Mouse (Mus musculus) cerebellum, adult 11-12 months (tissue): ENCODE data around the gene Nlrp5.
"Not testable (repeated sequence)": the region's sequence is repeated elsewhere in the genome, so short reads cannot be mapped to it uniquely, and the experiment has no call there.

ENCODE experiments used
- DNase-seq: peaks from one replicate; pipeline ENCODE4 v3.0.0; 2022

The Nlrp5 gene

DNA sequence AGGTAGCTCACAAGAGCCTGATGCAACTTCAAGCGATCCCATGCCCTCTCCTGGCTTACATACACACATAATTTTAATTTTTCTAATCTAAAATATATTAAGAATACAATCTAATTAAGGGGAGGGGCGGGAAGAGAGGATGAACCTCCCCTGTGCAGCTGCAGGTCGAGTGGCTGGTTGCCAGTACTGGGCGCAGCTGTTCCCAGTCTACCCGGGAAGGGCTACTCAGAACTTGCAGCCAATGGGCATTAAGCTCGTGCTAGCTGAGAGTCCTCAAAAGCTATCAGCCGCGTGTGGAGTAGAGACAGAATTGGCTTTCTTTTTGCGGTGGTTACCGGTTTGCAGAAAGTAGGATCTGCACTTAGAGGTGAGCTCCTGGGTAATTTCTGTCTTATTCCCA lies at the start of gene Nlrp5:
Gene Nlrp5, plus strand, starts transcription at position 301 of the 400 bp plus-strand sequence.
- DNase-seq = no peak

DNA sequence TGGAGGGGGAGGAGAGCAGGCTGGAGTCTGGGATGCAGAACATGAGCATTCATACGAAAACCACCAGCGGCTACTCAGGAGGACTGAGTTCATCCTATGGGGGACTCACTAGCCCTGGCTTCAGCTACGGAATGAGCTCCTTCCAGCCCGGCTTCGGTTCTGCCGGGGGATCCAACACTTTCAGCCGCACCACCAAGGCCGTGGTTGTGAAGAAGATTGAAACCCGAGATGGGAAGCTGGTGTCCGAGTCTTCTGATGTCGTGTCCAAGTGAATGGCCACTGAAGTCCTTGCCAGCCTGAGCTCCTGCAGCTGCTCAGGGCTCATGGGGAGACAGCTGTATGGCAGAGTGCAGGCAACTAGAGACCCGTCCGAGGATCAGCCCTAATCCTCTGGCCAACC lies 27.4 kb upstream of the Nlrp5 start:
- not testable (repeated sequence) for DNase-seq

DNA sequence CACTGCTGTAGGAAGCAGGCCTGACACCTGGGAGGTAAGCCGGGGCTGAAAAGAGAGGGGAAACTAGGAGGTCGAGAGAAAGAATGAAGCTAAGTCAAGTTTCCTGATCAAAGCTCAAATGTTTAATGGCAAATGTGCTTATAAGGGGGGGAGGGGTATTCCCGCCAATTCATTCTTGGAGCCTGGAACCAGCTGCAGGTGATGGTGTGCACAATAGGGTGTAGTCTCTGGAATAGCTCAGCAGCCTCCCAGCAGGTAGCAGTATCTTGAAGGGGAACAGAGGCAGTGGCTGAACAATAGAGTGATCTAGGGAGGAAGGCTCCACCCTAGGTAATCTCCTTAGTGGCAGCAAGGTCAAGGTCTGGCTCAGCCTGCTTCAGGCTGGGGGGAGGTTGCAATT lies 84.5 kb downstream of the Nlrp5 start:
- DNase-seq = not testable (repeated sequence)

DNA sequence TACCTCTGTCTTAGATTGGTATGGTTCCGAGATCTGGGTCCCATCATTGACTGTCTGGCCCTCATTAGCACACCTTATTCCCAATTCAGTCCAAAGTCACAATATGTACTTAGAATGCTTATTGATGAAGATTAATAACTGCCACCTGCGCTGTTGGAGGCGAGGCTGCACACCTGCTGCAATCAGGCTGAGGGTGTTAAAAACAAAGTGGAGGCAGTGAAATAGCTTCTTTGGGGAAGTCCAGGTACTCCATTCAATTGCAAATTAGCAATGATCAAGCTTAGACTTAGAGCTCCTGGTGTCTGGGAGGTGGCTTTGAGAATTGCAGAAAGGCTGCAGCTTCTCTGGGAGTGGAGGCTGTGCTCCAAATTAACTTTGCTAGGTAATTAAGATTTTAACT lies 85.1 kb downstream of the Nlrp5 start:
- DNase-seq = not testable (repeated sequence)

DNA sequence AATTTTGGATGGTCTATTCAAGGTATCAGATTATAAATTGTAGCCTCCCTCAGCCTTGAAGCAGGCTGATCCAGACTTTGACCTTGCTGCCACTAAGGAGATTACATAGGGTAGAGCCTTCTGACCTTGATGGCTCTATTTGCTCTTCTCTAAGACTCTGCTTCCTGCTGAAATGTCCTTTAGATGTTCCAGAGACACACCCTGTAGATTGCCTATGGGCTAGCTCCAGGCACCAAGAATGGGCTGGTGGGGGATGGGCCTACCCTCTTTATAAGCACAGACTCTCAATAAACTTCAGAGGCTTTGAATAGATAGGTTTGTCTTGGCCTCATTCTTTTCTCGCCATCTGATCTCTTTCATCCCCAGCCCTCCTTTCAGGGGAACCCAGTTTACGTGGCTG lies 87.2 kb downstream of the Nlrp5 start:
- not testable (repeated sequence) for DNase-seq
